Mouse (Mus musculus) liver, embryonic 11.5 days (tissue): ENCODE results near the gene Pde1a. TPM values are rescaled to one million over a fixed set of nuclear protein-coding genes. Genes with fewer than 3 reads are reported as not detected.

Experiments used
- ATAC-seq: fragments of 200-750 bp; cut with Nextera tagmentation; replicated peaks from 2 replicates; pipeline ENCODE4 v1.8.0; 2017; ENCODE audit warnings: moderate number of reproducible peaks, mild to moderate bottlenecking, moderate TSS enrichment, moderate library complexity; ENCODE audit not compliant: low FRiP score
- DNase-seq: peaks from one replicate; pipeline ENCODE4 v3.0.0-alpha.2; 2017; ENCODE audit warnings: low spot score
- H3K27ac ChIP-seq: fragments of 300-500 bp; sonication (generic); 2 replicates; pipeline ENCODE4 v1.5.1; 2014; ENCODE audit warnings: mild to moderate bottlenecking, low read depth, low read length, control low read depth
- H3K27me3 ChIP-seq: fragments of 300-500 bp; sonication (generic); replicated peaks from 2 replicates; pipeline ENCODE4 v1.6.1; 2014; ENCODE audit warnings: low read length, mixed read lengths; ENCODE audit not compliant: control insufficient read depth, insufficient read depth
- H3K36me3 ChIP-seq: fragments of 300-500 bp; sonication (generic); 2 replicates; pipeline ENCODE4 v1.6.1; 2014; ENCODE audit warnings: mild to moderate bottlenecking, low read length, moderate library complexity, mixed read lengths; ENCODE audit not compliant: control insufficient read depth, insufficient read depth
- H3K4me1 ChIP-seq: fragments of 300-500 bp; sonication (generic); replicated peaks from 2 replicates; pipeline ENCODE4 v1.6.1; 2014; ENCODE audit warnings: low read length, mixed read lengths; ENCODE audit not compliant: control insufficient read depth, insufficient read depth
- H3K4me2 ChIP-seq: fragments of 300-500 bp; sonication (generic); 2 replicates; pipeline ENCODE4 v1.6.1; 2014; ENCODE audit warnings: mild to moderate bottlenecking, control low read depth, moderate library complexity
- H3K4me3 ChIP-seq: fragments of 300-500 bp; sonication (generic); 2 replicates; pipeline ENCODE4 v1.5.1; 2014; ENCODE audit warnings: low read depth, low read length, control low read depth
- H3K9ac ChIP-seq: fragments of 300-500 bp; sonication (generic); 2 replicates; pipeline ENCODE4 v1.6.1; 2014; ENCODE audit warnings: low read depth, low read length, control low read depth
- H3K9me3 ChIP-seq: fragments of 300-500 bp; sonication (generic); 2 replicates; pipeline ENCODE4 v1.6.1; 2016; ENCODE audit warnings: low read length, inconsistent platforms, mixed read lengths; ENCODE audit not compliant: control insufficient read depth
- WGBS: fragments of 180-500 bp; shearing (Covaris S2); extraction: QIAGEN DNeasy Blood & Tissue Kit; methylation state at CpG from one replicate; pipeline ENCODE4 v1.1.7; 2014; 5-methylcytosine and 5-hydroxymethylcytosine counted together
- polyA plus RNA-seq: library from polyadenylated mRNA; unstranded; fragments of >200 nt; fragmentation: Nextera tagmentation; extraction: Ambion mirVana; gene quantifications from 2 replicates; pipeline ENCODE4 v1.2.1, GENCODE M21; 2014

The Pde1a gene
- polyA plus RNA-seq, 1 experiment from 2014 or later = 16.8 TPM

GRCm38 (mm10) chr2:80029051-80029450 is 100.2 kb downstream of the Pde1a start:
- WGBS = 75% methylated on average over 2 of the region's 2 CpGs
- H3K4me2 ChIP-seq = no peak overlapping the region

GRCm38 (mm10) chr2:80026053-80026452 is 103.2 kb downstream of the Pde1a start:
- Histone ChIP-seq H3K27ac (no peak overlapping the region), H3K4me1 (no peaks in the 10 kb centered on the region), H3K4me2 (no peak overlapping the region), H3K4me3 (no peak overlapping the region), H3K9ac (no peak overlapping the region), H3K27me3 (no peaks in the 10 kb centered on the region), H3K9me3 (no peaks in the 10 kb centered on the region), H3K36me3 (no peaks in the 10 kb centered on the region)
- ATAC-seq = no peak
- 86% methylated on average over 1 of the region's 1 CpGs for WGBS
- DNase-seq = no peak

More at GRCm38 (mm10) chr2:80029051-80029450, 100.2 kb downstream of the Pde1a start:
- DNase-seq = no peak
- no peak for ATAC-seq
- H3K4me1 ChIP-seq = no peaks in the 10 kb centered on the region
- H3K9ac ChIP-seq = no peak overlapping the region
- no peaks in the 10 kb centered on the region for H3K9me3 ChIP-seq
- no peak overlapping the region for H3K4me3 ChIP-seq
- no peaks in the 10 kb centered on the region for H3K27me3 ChIP-seq
- no peak overlapping the region for H3K27ac ChIP-seq
- H3K36me3 ChIP-seq = no peaks in the 10 kb centered on the region

DNA sequence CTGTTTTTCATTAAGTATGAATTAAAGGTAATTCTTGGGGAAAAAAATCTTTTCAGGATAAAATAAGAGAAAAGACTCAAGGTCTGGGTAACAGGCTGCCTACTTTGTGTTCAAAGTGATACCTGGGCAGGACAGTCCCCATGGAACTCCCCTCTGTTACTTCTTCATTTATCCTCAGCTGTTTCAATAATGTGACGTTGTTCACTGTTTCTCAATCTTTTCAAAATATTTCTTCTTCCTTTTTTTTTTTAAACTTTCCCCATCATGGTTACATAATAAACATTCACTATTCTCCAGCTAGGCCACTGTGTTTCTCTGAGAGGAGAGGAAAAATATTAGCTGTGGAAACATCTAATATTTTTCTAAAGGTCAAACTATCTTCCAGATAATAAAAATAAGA is 103.7 kb downstream of the Pde1a start:
- ATAC-seq (no peak), DNase-seq (no peak)
- H3K27ac ChIP-seq = no peak overlapping the region
- H3K9ac ChIP-seq = no peak overlapping the region
- H3K4me3 ChIP-seq = no peak overlapping the region
- 63% methylated on average over 1 of the region's 1 CpGs for WGBS
- H3K4me1 ChIP-seq = no peaks in the 10 kb centered on the region
- no peaks in the 10 kb centered on the region for H3K36me3 ChIP-seq
- H3K4me2 ChIP-seq = no peak overlapping the region
- H3K9me3 ChIP-seq = no peaks in the 10 kb centered on the region
- no peaks in the 10 kb centered on the region for H3K27me3 ChIP-seq

- no peaks in the 10 kb centered on the region for H3K27me3 ChIP-seq
- H3K27ac ChIP-seq = no peak overlapping the region
- no peak overlapping the region for H3K9ac ChIP-seq
- ATAC-seq (no peak), DNase-seq (no peak)
- no peaks in the 10 kb centered on the region for H3K9me3 ChIP-seq
- H3K36me3 ChIP-seq = no peaks in the 10 kb centered on the region
- no peak overlapping the region for H3K4me3 ChIP-seq
- no peaks in the 10 kb centered on the region for H3K4me1 ChIP-seq
- H3K4me2 ChIP-seq = no peak overlapping the region
- 33% methylated on average over 1 of the region's 1 CpGs for WGBS
Observed at GRCm38 (mm10) chr2:80025038-80025437, 104.2 kb downstream of the Pde1a start.

GRCm38 (mm10) chr2:80014161-80014560 is 115.1 kb downstream of the Pde1a start:
- Histone ChIP-seq H3K27me3 (no peaks in the 10 kb centered on the region), H3K9me3 (no peaks in the 10 kb centered on the region), H3K4me1 (no peaks in the 10 kb centered on the region), H3K36me3 (no peaks in the 10 kb centered on the region), H3K4me2 (no peak overlapping the region), H3K27ac (no peak overlapping the region), H3K4me3 (no peak overlapping the region), H3K9ac (no peak overlapping the region)
- DNase-seq (no peak), ATAC-seq (no peak)
- WGBS = 87% methylated on average over 3 of the region's 3 CpGs

DNA sequence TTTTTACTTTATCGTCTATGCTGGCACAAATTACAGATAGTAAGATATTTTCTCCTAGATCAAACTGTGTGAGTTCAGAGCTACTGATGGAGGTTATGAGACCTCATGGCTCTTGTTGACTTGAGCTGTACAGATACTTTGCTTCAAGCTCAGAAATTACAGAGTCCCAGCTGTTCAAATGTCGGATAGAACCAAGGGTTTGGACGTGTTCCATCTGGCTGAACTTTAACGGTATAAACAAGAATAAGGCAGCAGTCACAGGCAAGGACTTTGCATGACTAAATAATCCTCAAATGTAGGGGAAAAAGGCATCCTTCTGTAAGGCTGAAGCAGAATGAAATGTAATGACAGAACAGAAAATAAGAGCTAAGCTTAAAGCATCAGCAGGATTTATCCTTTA is 116.2 kb downstream of the Pde1a start:
- no peaks in the 10 kb centered on the region for H3K36me3 ChIP-seq
- no peak overlapping the region for H3K4me2 ChIP-seq
- no peak for DNase-seq
- no peak overlapping the region for H3K4me3 ChIP-seq
- H3K9ac ChIP-seq = no peak overlapping the region
- no peaks in the 10 kb centered on the region for H3K9me3 ChIP-seq
- no peak overlapping the region for H3K27ac ChIP-seq
- H3K4me1 ChIP-seq = no peaks in the 10 kb centered on the region
- H3K27me3 ChIP-seq = no peaks in the 10 kb centered on the region
- no peak for ATAC-seq
- WGBS = 69% methylated on average over 4 of the region's 4 CpGs

- Histone ChIP-seq H3K27me3 (no peaks in the 10 kb centered on the region), H3K4me1 (no peaks in the 10 kb centered on the region), H3K9ac (no peak overlapping the region), H3K9me3 (no peaks in the 10 kb centered on the region), H3K36me3 (no peaks in the 10 kb centered on the region), H3K4me3 (no peak overlapping the region), H3K4me2 (no peak overlapping the region), H3K27ac (no peak overlapping the region)
- DNase-seq = no peak
- 78% methylated on average over 3 of the region's 3 CpGs for WGBS
- no peak for ATAC-seq
Observed at GRCm38 (mm10) chr2:79999168-79999567, 130.1 kb downstream of the Pde1a start.

DNA sequence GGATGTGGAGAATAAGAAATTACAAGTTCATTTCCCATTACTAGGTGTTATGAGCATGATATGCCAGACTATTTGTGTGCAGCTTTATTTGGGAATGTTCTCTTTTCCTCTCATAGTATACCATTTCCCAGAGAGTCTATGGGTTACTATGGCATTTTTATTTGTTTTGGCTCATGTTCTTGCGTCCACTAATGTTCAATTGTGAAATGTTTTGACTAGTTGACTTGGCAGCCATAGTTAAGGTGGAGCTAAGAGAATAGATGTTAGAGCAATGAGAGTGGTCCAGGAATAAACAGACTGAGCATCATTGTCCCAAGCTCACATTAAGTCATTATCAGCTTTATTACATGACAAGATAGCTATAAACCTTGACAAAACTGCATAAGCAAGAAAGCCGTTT is 130.8 kb downstream of the Pde1a start:
- DNase-seq (no peak), ATAC-seq (no peak)
- no peaks in the 10 kb centered on the region for H3K36me3 ChIP-seq
- no peak overlapping the region for H3K4me3 ChIP-seq
- H3K9ac ChIP-seq = no peak overlapping the region
- no peak overlapping the region for H3K4me2 ChIP-seq
- WGBS = 76% methylated on average over 2 of the region's 2 CpGs
- no peaks in the 10 kb centered on the region for H3K4me1 ChIP-seq
- H3K9me3 ChIP-seq = no peaks in the 10 kb centered on the region
- no peaks in the 10 kb centered on the region for H3K27me3 ChIP-seq
- no peak overlapping the region for H3K27ac ChIP-seq

DNA sequence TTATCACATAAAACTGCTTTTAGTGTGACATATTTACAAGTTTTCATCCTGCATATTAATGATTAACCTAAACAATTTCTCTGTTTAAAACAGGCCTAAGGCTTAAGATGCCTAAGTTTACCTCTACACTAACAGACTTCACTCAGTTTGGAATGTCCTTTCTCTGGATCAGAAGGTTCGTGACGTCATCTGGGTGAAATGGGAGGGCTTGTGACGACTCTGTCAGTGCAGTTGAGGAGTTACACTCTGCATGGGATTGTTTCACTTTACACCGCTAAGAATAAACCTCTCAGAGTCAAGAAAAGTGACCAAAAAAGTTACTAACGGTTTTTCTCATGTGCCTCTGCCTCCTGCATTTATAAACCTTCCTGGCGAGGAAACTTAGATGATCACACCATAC is 137.6 kb downstream of the Pde1a start:
- Histone ChIP-seq H3K9me3 (no peaks in the 10 kb centered on the region), H3K36me3 (no peaks in the 10 kb centered on the region), H3K9ac (no peak overlapping the region), H3K4me3 (no peak overlapping the region), H3K4me2 (no peak overlapping the region), H3K4me1 (no peaks in the 10 kb centered on the region), H3K27me3 (no peaks in the 10 kb centered on the region), H3K27ac (no peak overlapping the region)
- no peak for ATAC-seq
- 61% methylated on average over 6 of the region's 6 CpGs for WGBS
- DNase-seq = no peak
